Mouse (Mus musculus) gastrocnemius, adult 8-10 months (tissue): Measurements from ENCODE around the gene Me3. TPM values are rescaled to one million over a fixed set of nuclear protein-coding genes. Genes with fewer than 3 reads are reported as not detected.

Source experiments
- DNase-seq, 2 experiments: peaks; one replicate each; pipeline ENCODE4 v3.0.0; 2022; ENCODE audit warnings: low spot score in 2 of 2
- total RNA-seq, 4 experiments: library from RNA; stranded (reverse); gene quantifications; 2 replicates each; pipeline ENCODE4 v1.2.4; 2022

Gene Me3
- total RNA-seq, 4 experiments from 2014 or later: 103 to 126 (median 115) TPM

DNA sequence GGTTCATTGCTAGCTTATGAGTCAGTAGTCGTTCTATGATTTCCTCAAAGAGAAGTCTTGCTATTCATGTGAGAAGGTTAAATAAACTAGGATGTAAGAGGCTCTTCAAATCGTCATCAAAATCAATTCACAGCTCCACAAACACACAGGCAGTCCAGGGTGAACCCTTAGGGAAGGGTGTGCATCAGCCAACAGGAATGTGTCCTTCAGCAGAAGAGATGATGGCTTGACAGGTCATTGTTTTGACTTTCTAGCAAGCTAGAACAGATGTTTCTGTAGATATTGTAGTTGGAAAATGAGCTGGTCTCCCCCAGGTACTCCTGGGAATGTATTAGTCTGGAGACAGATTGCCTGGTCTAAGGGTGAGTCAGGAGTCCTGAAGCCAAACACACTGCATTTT is 177.2 kb downstream of the Me3 start:
- DNase-seq: no peak

DNA sequence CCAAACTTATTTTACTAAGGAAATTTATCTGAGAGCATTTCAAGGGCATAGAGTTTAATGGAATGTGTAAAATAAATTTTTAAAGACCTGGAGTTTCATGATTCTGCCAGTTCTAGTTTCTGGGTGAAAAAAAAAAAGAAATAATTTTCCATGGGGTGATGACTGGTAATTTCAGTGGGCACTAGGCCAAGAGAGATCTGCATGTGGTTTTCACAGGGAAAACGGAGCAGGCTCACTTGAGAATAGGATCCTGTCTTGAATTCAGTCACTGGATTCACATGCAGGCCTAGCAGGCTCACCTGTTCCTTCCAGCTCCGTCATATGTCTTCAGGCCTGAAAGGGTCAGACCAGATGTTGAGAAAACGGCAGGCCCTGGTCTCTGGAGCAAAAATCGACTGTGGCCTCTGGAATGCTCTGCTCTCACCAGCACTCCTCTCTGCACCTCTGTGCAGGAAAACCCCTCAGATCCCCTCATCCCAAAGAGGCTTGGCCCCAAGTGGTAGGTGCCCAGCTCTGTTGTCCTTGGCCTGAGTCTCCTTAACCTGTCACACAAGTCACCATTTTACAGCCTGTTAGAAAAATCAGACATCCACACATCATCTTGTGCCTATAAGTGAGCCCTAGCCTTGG is 196.4 kb downstream of the Me3 start:
- no peak for DNase-seq

- DNase-seq: no peak
Observed at GRCm38 (mm10) chr7:89829201-89829600, 197.0 kb downstream of the Me3 start.

GRCm38 (mm10) chr7:89833521-89833920 is 201.3 kb downstream of the Me3 start:
- no peak for DNase-seq

DNA sequence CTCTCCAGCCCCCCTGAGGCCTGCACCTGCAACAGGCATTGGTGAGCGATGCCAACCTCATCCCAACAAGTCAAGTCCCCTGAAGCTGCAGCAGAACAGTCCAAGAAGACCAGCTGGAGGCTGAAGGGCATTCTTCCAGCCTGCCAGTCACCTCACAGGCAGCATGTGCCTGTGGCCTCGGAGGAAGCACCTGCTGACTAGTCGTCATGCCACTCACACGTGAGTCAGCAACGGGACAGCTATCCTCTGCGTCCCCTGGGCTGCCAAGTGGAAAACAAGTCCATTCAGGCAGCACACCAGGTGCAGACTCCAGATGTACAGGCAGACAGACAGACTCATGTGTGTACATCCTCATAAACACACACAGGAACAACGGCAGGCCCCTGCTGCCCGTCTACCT is 203.4 kb downstream of the Me3 start:
- DNase-seq: peak in 1 of 2 experiments; percentile 19

GRCm38 (mm10) chr7:89836676-89837075 is 204.5 kb downstream of the Me3 start:
- no peak for DNase-seq

DNA sequence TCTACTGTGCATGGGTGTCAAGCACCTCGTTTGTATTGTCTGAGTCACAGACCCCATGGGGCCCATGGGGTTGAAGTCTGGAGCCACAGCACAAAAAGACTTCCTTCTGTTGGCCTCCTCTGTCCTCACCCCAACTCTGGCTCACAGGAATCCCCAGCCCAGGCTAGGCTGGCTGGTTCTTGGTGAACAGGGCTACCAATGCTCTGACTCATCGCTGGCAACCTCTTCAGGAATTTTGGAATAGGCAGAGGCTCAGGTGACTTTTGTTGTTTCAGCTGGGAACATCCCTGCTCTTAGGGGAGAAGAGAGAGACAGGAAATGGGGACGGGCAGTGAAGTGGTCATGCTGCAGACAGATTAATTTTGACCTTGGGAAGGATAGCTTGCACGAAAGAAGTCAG is 205.6 kb downstream of the Me3 start:
- DNase-seq: no peak

- no peak for DNase-seq
Observed at GRCm38 (mm10) chr7:89839721-89840120, 207.5 kb downstream of the Me3 start.

- peak; percentile 71 to 76 for DNase-seq
Observed at GRCm38 (mm10) chr7:89841670-89842403, 209.6 kb downstream of the Me3 start.

DNA sequence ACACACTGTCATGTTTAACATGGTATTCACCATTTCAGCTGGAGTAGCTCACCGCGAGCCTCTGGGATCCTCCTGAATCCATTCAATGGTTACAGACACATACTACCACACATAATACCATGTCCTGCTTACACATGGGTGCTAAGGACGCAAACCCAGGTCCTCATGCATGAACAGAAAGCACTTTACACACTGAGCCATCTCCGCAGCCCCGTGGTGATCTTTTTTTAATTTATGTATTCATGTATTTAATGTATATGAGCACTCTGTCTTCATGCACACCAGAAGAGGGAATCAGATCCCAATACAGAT is 210.2 kb downstream of the Me3 start:
- DNase-seq: no peak

GRCm38 (mm10) chr7:89843121-89843520 is 210.9 kb downstream of the Me3 start:
- DNase-seq: no peak

- no peak for DNase-seq
Observed at GRCm38 (mm10) chr7:89843533-89843932, 211.3 kb downstream of the Me3 start.

DNA sequence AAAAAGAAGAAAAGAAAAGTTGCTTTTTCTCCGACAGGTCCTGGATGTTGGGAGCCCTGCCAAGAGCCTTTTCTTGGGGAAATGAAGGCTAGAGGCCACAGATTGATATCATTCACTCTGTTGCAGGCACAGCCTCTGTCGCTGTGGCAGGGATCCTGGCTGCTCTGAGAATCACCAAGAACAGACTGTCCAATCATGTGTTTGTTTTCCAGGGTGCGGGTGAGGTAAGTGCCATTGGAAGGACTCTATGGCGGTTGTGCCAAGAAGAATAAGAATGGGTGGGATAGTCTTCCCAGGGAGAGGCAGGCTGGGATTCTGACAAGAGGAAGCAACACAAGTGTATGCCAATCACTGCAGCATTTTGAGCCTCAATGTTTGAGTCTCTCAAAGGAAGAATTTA is 213.5 kb downstream of the Me3 start:
- no peak for DNase-seq

DNA sequence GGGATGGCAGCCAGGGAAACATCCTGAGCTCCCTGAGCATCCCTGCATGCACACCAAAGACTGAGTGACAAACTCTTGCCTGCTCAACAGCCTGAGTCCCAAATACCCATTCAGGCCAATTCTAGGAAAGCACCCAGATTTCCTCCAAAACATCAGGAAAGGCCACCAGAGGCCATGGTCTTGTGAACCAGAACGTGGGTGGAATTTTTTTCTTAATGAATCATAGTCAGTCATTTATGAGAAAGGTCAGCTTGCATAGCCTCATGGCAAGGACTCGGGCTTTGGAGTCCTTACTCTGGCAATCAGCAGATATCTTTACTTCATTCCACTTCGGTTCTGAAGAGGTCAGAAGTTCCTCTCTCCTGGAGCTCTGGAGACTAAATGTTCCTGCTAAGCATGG is 218.3 kb downstream of the Me3 start:
- no peak for DNase-seq

DNA sequence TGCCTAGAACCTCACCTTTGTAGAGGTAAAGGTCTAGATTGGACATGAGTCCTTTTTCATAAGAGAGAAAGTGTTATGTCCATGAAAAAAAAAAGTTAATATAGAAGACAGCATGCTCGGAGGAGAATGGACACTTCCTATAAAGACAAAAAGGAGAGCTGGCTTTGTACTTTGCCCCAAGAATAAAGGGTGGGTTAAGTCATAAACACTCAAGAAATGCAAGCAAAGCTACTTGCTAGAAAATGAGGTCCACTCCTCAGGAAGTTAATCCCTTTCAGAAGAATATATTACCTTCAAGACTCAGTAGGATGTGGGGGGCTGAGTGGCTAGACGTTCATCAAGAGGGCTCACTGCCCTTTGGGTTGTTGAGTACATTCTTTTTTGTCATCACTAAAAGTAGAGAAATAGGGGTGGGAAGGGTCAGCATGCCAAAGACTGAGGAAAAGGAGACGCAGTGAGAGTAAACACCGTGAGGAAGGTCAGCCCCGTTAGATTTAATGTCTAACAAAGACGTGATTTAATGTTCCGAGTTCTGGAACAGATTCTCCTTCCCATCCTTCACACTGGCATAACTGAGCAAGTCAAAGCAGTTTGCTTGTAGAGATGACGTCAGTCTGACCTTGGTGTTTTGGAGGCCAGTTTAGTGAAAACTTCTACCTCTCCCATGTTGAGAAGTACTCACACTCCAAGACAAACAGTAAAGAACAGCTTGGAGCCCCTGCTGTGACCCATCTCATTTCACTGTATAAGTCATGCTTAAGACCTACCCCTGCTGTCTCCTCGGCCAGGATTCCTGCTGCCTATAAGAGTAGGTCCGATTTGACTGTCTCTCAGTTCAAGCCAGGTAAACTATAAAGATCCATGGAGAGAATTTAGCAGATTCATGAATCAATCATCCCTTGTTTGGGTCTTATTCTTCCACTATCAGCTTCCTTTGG is 220.2 kb downstream of the Me3 start:
- no peak for DNase-seq

DNA sequence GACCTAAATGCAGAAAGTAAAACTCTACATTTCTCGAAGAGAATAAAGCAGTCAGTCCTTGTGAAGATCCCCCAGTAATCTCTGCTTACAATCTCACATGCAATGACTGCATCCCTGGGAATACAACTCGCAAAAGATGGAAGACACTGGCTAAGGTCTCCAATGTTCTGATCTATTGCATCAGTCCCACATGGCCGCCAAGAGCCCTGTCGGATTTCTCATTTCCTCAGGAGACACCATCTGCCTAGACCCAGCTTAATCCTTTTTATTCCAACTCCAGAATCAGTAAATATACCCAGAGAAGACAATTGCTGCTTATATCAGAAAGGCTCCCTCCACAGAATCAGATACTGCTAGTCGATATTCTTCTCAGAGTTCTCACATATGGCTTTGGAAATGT is 220.9 kb downstream of the Me3 start:
- DNase-seq: no peak

DNA sequence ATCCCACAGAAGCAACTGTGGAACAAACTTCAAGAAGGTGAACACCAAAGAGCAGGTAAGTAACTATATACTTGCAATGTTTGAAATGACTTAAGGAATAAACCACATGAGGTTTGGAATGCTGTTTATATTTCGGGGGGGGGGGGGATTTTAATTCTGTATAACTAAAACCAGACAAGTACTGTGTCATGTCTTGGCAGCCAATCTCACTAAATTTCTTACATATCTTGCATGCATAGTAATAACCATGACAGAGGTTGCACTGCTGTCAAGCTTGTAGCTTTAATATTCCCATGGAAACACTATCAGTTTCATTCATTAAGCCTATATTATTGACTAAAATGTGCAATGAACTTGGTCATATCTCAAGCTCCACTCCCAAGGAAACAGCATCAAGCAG is 223.0 kb downstream of the Me3 start:
- DNase-seq: no peak

- peak in 1 of 2 experiments; percentile 33 for DNase-seq
Observed at GRCm38 (mm10) chr7:89856440-89857217, 224.4 kb downstream of the Me3 start.

- DNase-seq: no peak
Observed at GRCm38 (mm10) chr7:89864769-89865168, 232.6 kb downstream of the Me3 start.

GRCm38 (mm10) chr7:89867221-89867620 is 235.0 kb downstream of the Me3 start:
- no peak for DNase-seq

DNA sequence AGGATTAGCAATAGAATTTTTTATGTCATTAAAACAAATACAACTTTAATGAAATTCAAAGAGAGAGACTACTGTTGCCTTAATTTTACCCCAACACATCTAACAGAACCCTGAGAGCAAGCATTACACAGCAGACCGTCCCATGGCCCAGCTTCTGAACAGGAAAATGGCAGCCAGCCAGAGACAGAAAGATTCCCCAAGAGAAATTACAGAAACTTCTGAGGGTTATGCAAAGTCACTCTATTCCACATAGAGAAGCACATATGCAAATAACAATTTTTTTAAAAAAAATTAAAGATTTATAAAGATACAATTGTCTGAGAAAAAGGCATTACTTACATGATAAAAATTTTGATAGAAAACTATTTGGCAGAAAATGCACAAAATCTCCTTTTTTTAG is 247.5 kb downstream of the Me3 start:
- DNase-seq: no peak

GRCm38 (mm10) chr7:89884551-89884950 is 252.4 kb downstream of the Me3 start:
- no peak for DNase-seq
